Mouse (Mus musculus) small intestine, adult 2 months (tissue): ENCODE results near the gene Znrf3.

Source experiments
- CTCF ChIP-seq: fragments of 200-500 bp; IDR thresholded peaks from 2 replicates; pipeline ENCODE4 v1.5.1; 2012; ENCODE audit warnings: low read depth, mild to moderate bottlenecking, control low read depth, inconsistent platforms, low read length, moderate library complexity, mixed read lengths; ENCODE audit not compliant: insufficient replicate concordance, insufficient read length; ENCODE audit errors: extremely low read depth
- POLR2A ChIP-seq: fragments of 200-500 bp; IDR thresholded peaks from 2 replicates; pipeline ENCODE4 v1.6.1; 2012; ENCODE audit warnings: low read depth, mild to moderate bottlenecking, control low read depth, inconsistent platforms, low read length, moderate library complexity

DNA sequence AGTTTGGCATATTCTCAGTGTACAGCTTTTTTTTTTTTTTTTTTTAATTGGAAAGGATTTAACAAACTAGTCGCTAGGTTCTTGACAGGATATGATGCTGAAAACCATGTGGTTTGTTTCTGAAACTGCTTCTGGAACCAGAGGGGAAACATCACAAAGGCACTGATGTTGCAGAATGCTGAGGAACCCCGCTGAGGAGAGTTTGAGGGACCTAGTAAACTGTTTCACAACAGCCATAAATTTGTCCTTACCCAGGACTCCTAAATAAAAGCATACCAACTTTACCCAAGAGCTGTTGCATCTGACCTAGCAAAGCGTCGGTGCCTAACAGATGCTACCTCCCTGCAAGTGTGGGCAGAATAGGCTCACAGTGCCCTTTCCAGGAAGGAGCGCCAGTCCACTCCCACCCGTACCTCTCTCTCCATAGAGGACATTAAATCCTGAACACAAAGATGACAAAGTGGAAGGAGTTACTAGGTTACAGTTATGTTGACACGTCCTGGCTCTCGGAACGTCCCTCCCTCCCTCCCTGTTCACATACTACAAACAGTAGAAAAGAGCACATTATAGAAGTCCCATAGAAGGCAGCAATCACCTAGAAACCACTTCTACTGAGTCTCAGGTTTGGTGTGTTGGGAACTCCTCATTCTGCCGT, 184.6 kb downstream of the Znrf3 start:
- TF ChIP-seq CTCF: no peak
- TF ChIP-seq POLR2A: no peak
